Mouse (Mus musculus) E14TG2a.4 (cell line): Measurements from ENCODE around the gene Zdhhc18.

Experiments
- H3K27me3 ChIP-seq: 2 replicates; pipeline ENCODE4 v1.6.1; 2014; ENCODE audit warnings: low read length, control low read depth; ENCODE audit not compliant: insufficient read depth
- H3K36me3 ChIP-seq: 2 replicates; pipeline ENCODE4 v1.6.1; 2014; ENCODE audit warnings: low read length, control low read depth; ENCODE audit not compliant: insufficient read depth
- H3K4me1 ChIP-seq: replicated peaks from 2 replicates; pipeline ENCODE4 v1.6.1; 2014; ENCODE audit warnings: low read depth, low read length, control low read depth
- H3K4me3 ChIP-seq: replicated peaks from 2 replicates; pipeline ENCODE4 v1.5.1; 2014; ENCODE audit warnings: mild to moderate bottlenecking, low read length
- H3K9me3 ChIP-seq: 2 replicates; pipeline ENCODE4 v1.6.1; 2014; ENCODE audit warnings: low read length, control low read depth
- CTCF ChIP-seq: conservative IDR thresholded peaks from 2 replicates; pipeline ENCODE4 v1.5.1; 2014; ENCODE audit warnings: low read length
- NANOG ChIP-seq: IDR thresholded peaks from 2 replicates; pipeline ENCODE4 v1.6.1; 2014; ENCODE audit warnings: borderline replicate concordance, low read length, mixed read lengths
- POU5F1 ChIP-seq: IDR thresholded peaks from 2 replicates; pipeline ENCODE4 v1.6.1; 2014; ENCODE audit warnings: low read length, borderline replicate concordance

The Zdhhc18 gene

GRCm38 (mm10) chr4:133599116-133599515 lies 50.8 kb downstream of the Zdhhc18 start:
- Histone ChIP-seq H3K4me1 (peaks cover 81% of the 10 kb centered on the region), H3K9me3 (no peaks in the 10 kb centered on the region), H3K4me3 (peak overlapping the region; percentile 78), H3K27me3 (peaks cover 2% of the 10 kb centered on the region; the same call in 1 of the 2 replicates), H3K36me3 (peaks cover 17% of the 10 kb centered on the region)
- TF ChIP-seq NANOG: no peak
- TF ChIP-seq POU5F1: no peak
- no peak for TF ChIP-seq CTCF

GRCm38 (mm10) chr4:133598616-133599015 lies 51.3 kb downstream of the Zdhhc18 start:
- no peaks in the 10 kb centered on the region for H3K9me3 ChIP-seq
- peaks cover 76% of the 10 kb centered on the region for H3K4me1 ChIP-seq
- peak overlapping the region; percentile 78 for H3K4me3 ChIP-seq
- H3K27me3 ChIP-seq: peaks cover 2% of the 10 kb centered on the region; the same call in 1 of the 2 replicates
- TF ChIP-seq CTCF: no peak
- no peak for TF ChIP-seq POU5F1
- TF ChIP-seq NANOG: no peak
- peaks cover 12% of the 10 kb centered on the region for H3K36me3 ChIP-seq

GRCm38 (mm10) chr4:133596084-133596483 lies 53.9 kb downstream of the Zdhhc18 start:
- Histone ChIP-seq H3K36me3 (peaks cover 16% of the 10 kb centered on the region), H3K27me3 (peaks cover 2% of the 10 kb centered on the region; the same call in 1 of the 2 replicates), H3K4me1 (peaks cover 66% of the 10 kb centered on the region), H3K4me3 (no peak overlapping the region), H3K9me3 (no peaks in the 10 kb centered on the region)
- TF ChIP-seq CTCF: no peak
- TF ChIP-seq POU5F1: no peak
- no peak for TF ChIP-seq NANOG

- Histone ChIP-seq H3K9me3 (no peaks in the 10 kb centered on the region), H3K4me1 (peaks cover 64% of the 10 kb centered on the region), H3K36me3 (peaks cover 22% of the 10 kb centered on the region), H3K4me3 (peak overlapping the region; percentile 43; the same call in 1 of the 2 replicates), H3K27me3 (no peaks in the 10 kb centered on the region)
- no peak for TF ChIP-seq POU5F1
- TF ChIP-seq NANOG: no peak
- no peak for TF ChIP-seq CTCF
Observed at GRCm38 (mm10) chr4:133595538-133595937, 54.4 kb downstream of the Zdhhc18 start.

DNA sequence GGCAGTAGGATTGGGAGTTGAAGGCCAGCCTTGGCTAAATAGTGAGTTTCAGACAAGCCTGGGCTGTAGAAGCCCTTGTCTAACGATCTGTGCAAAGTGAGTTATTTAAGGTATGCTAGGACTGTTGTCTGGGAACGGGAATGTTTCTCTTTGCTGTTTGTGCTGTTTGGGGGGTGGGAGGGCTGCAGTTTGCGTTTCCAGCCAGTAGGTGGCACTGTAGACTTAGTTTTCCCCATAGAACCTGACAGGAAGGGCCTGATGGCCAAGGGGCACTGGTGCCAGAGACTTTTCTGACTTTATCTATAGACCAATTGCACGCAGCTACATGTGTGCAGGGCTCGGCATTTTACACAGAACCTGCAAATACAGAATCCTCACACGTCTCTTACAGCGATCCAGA lies 57.4 kb downstream of the Zdhhc18 start:
- Histone ChIP-seq H3K27me3 (no peaks in the 10 kb centered on the region), H3K9me3 (no peaks in the 10 kb centered on the region), H3K4me1 (peaks cover 66% of the 10 kb centered on the region), H3K4me3 (no peak overlapping the region), H3K36me3 (peaks cover 51% of the 10 kb centered on the region)
- TF ChIP-seq CTCF (peak; percentile 67), POU5F1 (no peak), NANOG (no peak)

DNA sequence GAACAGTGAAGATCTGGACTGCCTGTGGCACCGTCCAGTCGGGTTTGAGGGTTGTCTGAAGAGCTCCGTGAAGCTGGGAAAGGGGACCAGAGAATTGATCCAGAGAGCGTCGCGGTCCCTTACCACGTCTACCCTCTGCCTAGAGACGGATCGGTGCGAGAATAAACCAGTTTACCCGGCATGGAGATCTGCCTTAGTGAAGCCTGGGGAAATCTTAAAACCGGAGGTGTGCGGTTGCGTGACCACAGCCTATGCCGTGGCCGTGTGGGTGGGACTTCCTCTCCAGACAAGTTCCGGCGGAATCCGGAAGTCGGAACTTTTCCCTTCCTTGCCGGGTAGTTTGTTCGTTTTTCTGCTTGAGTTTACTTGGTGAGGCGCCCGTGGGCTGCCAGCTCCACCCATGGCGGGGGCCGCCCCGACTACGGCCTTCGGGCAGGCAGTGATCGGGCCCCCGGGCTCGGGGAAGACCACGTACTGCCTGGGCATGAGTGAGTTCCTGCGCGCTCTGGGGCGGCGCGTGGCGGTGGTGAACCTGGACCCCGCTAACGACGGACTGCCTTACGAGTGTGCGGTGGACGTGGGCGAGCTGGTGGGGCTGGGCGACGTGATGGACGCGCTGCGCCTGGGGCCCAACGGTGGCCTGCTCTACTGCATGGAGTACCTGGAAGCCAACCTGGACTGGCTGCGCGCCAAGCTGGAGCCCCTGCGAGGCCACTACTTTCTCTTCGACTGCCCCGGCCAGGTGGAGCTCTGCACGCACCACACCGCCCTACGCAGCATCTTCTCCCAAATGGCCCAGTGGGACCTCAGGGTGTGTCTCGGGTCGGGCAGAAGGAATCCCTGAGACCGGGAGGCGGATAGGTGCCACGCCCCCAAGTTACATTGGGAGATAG lies 65.6 kb downstream of the Zdhhc18 start, which contains the start of gene Gpn2:
Gene Gpn2 (plus strand): TSS at position 304 of the 893 bp plus-strand sequence.
- Histone ChIP-seq H3K4me3 (peak within 1 kb of the TSS; percentile 97), H3K4me1 (peaks cover 58% of the 10 kb centered on the region), H3K9me3 (no peaks in the 10 kb centered on the region), H3K27me3 (no peaks in the 10 kb centered on the region), H3K36me3 (peaks cover 80% of the 10 kb centered on the region)
- no peak for TF ChIP-seq NANOG
- TF ChIP-seq CTCF: no peak

DNA sequence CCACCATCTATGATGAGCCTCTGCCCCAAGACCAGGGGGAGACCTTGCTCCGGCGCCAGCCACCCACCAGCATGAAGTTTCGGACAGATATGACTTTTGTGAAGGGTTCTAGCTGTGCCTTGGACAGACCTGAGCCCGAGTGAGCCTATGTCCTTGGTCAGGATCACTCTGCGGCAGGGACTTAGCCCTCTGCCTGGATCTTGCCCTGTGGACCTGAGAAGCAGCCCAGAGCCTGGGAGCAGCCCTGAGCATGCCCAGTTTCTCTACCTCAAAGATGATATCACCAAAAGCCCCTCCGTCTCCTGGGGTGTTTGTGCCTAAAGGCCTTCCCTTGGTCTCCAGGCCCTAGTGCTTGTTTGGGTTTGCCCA lies 66.3 kb downstream of the Zdhhc18 start:
- Histone ChIP-seq H3K4me1 (peaks cover 58% of the 10 kb centered on the region), H3K4me3 (peak overlapping the region; percentile 97), H3K9me3 (no peaks in the 10 kb centered on the region), H3K27me3 (no peaks in the 10 kb centered on the region), H3K36me3 (peaks cover 80% of the 10 kb centered on the region)
- no peak for TF ChIP-seq POU5F1

- Histone ChIP-seq H3K36me3 (peaks cover 54% of the 10 kb centered on the region), H3K4me3 (peak overlapping the region; percentile 48), H3K9me3 (no peaks in the 10 kb centered on the region), H3K27me3 (no peaks in the 10 kb centered on the region), H3K4me1 (peaks cover 47% of the 10 kb centered on the region)
- TF ChIP-seq NANOG (no peak), CTCF (no peak), POU5F1 (no peak)
Observed at GRCm38 (mm10) chr4:133577983-133578382, 72.0 kb downstream of the Zdhhc18 start.
